Mouse (Mus musculus): ENCODE measurements around the gene Oosp2.

The Oosp2 gene

GRCm38 (mm10) chr19:11602026-11602425 lies 58.3 kb downstream of the Oosp2 start:
- DNase-seq, result peak; percentile 72

DNA sequence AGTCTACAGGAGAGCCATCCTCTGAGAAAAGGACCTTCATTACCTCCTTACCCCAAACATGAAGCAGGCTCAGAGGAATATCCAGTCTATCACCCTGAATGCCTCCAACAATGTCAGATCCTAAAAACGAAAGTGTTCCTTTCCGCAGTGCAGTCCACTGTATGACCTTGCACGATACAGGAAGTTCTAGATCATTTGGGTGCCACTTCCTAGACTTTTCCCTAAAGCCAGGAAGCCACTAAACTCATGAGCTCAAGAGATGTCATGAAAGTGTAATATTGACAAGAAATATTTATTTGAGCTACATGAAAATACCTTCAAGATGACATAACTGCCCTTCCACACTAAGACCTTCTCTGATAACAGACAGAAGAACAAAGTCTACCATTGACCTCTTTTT lies 59.0 kb downstream of the Oosp2 start:
- DNase-seq, result no peak
